Mouse (Mus musculus): ENCODE measurements around the gene Tmem160. TPM values are rescaled to one million over a fixed set of nuclear protein-coding genes. Genes with fewer than 3 reads are reported as not detected.

The Tmem160 gene
- total and polyA plus RNA-seq, 3 experiments: 30.9 to 89.1 (median 48.9) TPM

- dilution Hi-C loops (cut with MboI; ENCODE audit: extremely low pct_ligation_motif_present, extremely low pct_unique_long_range_greater_than_20kb, low sequenced_read_pairs) (no loop called here), in situ Hi-C loops (cut with MboI; ENCODE audit: low pct_ligation_motif_present, low pct_unique_long_range_greater_than_20kb, low sequenced_read_pairs) (no loop called here)
- Histone ChIP-seq H3K4me3 (replicated peaks in 1 of 3; ENCODE audit: low read depth in 2 of 3, low read length in 2 of 3, poor library complexity in 1 of 3) (peak overlapping the region; percentile 87 to 91 (median 90)), H3K4me2 (ENCODE audit: insufficient read depth, low read depth, poor library complexity, severe bottlenecking) (peak overlapping the region; percentile 29), H3K27me3 (replicated peaks) (no peaks in the 10 kb centered on the region), H3K36me3 (replicated peaks in 1 of 2; ENCODE audit: control insufficient read depth in 1 of 2, insufficient read depth in 1 of 2, low read length in 1 of 2) (peaks cover 0 to 20% of the 10 kb centered on the region in 2 experiments), H3K9ac (ENCODE audit: insufficient read depth, low read depth) (peak overlapping the region; percentile 99), H3K4me1 (ENCODE audit: control insufficient read depth in 1 of 2, insufficient read depth in 2 of 2) (peaks cover 11 to 50% of the 10 kb centered on the region in 2 experiments), H3K27ac (ENCODE audit: insufficient read depth, low read depth) (peak overlapping the region; percentile 51), H3K79me2 (replicated peaks; ENCODE audit: control insufficient read depth, extremely low read depth, insufficient read depth, poor library complexity, severe bottlenecking) (peaks cover 51% of the 10 kb centered on the region), H3K9me3 (replicated peaks; ENCODE audit: low read length) (no peaks in the 10 kb centered on the region)
- peak; percentile 20; the same call in 1 of the 2 replicates for TF ChIP-seq MEF2A (IDR thresholded peaks at IDR 0.05; ENCODE audit: borderline replicate concordance, low read depth, low read length)
- peak; percentile 91 for TF ChIP-seq BHLHE40 (IDR thresholded peaks at IDR 0.05; ENCODE audit: low read depth, low read length)
- 0 out of 2 replicates have a peak, but pooled peaks have one; percentile 38 for TF ChIP-seq CHD2 (IDR thresholded peaks at IDR 0.05; ENCODE audit: low read length)
- TF ChIP-seq TCF12 (IDR thresholded peaks at IDR 0.05; ENCODE audit: low read depth, low read length): peak; percentile 36; the same call in 1 of the 2 replicates
- TF ChIP-seq NRF1 (IDR thresholded peaks at IDR 0.05; ENCODE audit: low read depth, low read length): no peak
- peak; percentile 84 for TF ChIP-seq CHD1 (IDR thresholded peaks at IDR 0.05; ENCODE audit: low read depth, low read length)
- peak; percentile 47; the same call in 1 of the 2 replicates for TF ChIP-seq TBP (conservative IDR thresholded peaks at IDR 0.05; ENCODE audit: low read depth, low read length)
- TF ChIP-seq MAX (IDR thresholded peaks at IDR 0.05; ENCODE audit: low read length): peak; percentile 97
- 0 out of 2 replicates have a peak, but pooled peaks have one; percentile 30 for TF ChIP-seq KAT2A (IDR thresholded peaks at IDR 0.05; ENCODE audit: insufficient replicate concordance, low read length)
- peak; percentile 85 for TF ChIP-seq MXI1 (IDR thresholded peaks at IDR 0.05; ENCODE audit: low read depth, low read length)
- TF ChIP-seq PAX5 (IDR thresholded peaks at IDR 0.05; ENCODE audit: low read length): no peak
- peak; percentile 13; the same call in 1 of the 2 replicates for TF ChIP-seq IRF4 (IDR thresholded peaks at IDR 0.05; ENCODE audit: low read depth, low read length)
- peak; percentile 33; the same call in 1 of the 2 replicates for TF ChIP-seq NELFE (IDR thresholded peaks at IDR 0.05; ENCODE audit: low read depth, low read length)
- peak; percentile 99 for TF ChIP-seq MYC (IDR thresholded peaks at IDR 0.05; ENCODE audit: low read depth, low read length)
- peak; percentile 67 for TF ChIP-seq POLR2A (IDR thresholded peaks at IDR 0.05; ENCODE audit: low read depth, low read length)
- no peak for TF ChIP-seq E2F4 (IDR thresholded peaks at IDR 0.05; ENCODE audit: insufficient replicate concordance, low read depth, low read length)
- TF ChIP-seq MAZ (IDR thresholded peaks at IDR 0.05; ENCODE audit: low read depth, low read length): no peak; the same call in 1 of the 2 replicates
- TF ChIP-seq ETS1 (conservative IDR thresholded peaks at IDR 0.05; ENCODE audit: low read depth, low read length): 0 out of 2 replicates have a peak, but pooled peaks have one; percentile 48
- DNase-seq (ENCODE audit: extremely low read depth): peak; percentile 83
Observed at GRCm38 (mm10) chr7:16402968-16403948, 49.3 kb upstream of the Tmem160 start.

Data from CH12.LX (cell line).